Mouse (Mus musculus): ENCODE measurements around the gene Pak1.
"Not testable (repeated sequence)": the region's sequence is repeated elsewhere in the genome, so short reads cannot be mapped to it uniquely, and the experiment has no call there.

The Pak1 gene

DNA sequence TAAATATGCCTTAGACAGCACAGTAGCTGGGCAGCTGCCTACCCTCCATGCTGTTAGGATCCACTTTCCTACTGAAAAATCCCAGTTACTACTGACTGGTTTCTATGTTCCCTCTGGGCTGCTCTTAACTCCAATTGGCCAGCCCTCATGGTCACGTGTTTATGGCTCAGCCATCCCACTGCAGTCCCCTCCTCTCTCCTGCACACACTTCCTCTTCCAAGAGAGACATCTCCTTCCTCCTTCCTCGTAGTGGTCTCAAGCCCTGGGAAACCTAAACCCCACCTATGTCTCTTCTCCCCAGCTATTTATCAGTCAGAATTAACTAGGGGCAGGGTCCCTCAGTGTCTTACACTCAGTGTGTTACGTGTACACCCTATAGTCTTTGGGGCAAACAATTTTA, 61.2 kb downstream of the Pak1 start:
- not testable (repeated sequence) for DNase-seq (ENCODE audit: low spot score)

DNA sequence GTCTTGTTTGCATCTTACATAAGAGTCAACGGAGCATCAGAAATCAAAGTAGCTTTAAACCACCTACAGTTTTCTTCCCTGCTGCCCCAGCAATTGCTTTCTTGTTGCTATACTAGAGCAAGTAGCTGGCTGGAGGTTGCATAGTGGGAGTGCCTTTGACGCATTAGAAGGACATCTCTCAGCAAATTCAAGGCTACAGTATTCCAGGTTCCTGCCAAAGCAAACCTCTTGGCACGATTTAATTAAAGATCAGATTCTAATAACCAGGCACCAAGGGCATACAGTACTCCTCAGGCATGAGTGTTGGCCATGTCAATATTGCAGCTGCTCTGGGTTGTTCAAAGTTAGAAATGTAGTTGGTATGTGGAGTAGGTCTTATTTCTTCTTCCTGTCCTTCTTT, 62.0 kb downstream of the Pak1 start:
- DNase-seq (ENCODE audit: low spot score), result no peak

DNA sequence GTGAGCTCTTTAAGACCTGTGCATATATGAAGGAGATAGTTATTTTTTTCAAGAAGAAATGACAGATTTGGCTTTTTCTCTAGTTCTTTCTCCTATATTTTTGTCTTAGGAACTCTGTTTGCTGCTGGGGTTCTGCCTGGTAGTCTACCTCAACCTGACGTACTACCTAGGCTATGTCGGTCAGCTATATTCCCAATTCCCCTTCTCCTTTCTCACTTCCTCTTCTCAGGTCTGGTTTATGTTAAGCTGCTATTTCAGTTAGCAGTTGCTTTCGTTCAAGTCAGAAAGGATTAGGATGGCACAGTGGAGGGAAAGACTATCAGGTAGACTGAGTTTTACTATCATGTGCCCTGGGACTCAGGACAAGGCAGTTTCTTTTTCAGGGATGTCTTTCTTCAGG, 75.2 kb downstream of the Pak1 start:
- no peak for DNase-seq (ENCODE audit: low spot score)

DNA sequence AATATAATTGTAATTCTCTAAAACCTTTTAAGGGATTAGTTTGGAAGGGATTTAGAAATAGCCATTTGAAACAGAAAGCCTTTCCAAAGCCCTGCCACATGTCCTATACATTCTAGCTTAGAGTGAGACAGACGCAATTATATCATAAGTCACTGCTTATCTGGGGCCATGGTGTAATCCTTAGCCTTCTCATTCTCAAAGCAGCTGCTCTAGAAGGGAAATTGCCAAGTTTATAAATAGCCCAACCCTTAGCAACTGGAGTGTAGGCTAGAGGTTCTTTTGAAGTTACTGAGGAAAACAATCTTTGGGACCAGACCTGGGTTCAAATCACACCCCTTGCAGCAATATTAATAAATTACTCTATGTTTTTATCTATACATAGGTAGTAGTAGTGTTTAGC, 76.2 kb downstream of the Pak1 start:
- no peak for DNase-seq (ENCODE audit: low spot score)

DNA sequence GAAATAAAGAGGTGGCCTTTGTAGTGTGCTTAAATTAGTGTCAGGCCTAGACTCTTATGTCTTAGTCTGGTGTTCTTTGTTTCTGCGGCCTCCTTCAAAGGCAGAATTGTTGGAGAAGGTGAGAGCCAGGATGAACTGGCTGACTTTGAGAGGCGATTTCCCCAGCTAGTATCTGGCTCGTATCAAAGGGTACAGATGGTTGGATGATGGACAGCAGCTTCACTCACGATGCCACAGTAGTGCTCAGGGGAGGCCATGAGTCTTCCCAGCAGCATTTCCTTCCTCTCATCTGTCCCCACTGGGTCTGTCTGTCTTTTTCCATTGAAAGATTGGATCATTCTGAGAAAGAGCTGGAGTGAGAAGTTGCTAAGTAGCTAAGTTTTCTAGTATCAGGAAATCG, 79.5 kb downstream of the Pak1 start:
- no peak for DNase-seq (ENCODE audit: low spot score)

DNA sequence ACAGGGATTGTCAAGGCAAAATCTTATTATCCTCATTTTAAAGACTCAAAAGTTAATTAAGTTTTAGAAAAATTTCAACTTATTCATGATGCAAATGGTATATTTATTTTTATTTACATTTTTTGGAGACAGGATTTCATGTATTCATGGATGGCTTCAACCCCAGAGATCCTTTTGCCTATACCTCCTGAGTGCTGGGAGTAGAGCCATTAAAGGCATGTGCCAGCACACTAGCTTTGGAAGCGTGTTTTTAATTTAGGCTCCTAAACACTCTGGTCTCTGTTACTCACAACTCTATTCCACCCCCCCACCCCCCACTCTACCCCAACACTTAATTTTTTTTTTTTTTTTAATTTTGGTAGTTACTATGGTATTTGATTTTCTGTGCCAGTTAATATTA, 80.4 kb downstream of the Pak1 start:
- no peak for DNase-seq (ENCODE audit: low spot score)

DNA sequence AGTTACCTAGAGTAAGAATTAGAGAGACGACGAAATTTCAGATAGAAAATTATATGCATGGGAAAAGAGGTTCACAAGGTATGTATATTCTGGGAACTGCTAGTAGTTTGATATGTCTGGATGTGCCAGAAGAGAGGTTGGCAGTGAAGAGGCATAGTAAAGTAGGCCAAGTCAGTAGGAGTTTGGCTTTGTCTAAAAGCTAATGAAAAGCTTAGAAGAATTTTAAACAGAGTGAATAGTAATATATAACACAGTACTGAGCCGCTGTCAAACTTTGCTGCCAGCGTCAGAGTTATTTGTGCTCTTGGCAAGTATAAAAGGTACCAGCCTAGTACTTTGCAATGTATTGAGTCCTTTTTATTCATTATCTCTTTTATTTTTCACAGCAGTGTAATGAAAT, 84.1 kb downstream of the Pak1 start:
- DNase-seq (ENCODE audit: low spot score), result no peak

DNA sequence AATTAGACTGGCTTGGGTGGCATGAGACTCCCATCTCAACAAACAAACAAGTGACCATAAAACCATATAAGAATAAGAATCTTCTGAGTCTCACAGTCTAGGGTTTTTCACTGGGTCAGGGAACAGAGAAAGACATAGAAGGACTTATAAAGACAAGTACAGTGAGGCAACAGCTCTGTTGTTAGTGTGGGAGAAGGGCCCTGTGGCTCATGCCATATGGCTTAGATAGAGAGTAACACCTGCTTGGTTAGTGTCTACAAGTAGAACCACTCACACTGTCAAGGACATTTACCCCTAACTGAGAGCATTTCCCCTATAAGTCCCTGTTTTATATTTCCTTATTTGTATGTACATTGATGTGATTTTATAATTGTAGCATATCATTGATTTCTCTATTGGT, 85.0 kb downstream of the Pak1 start:
- DNase-seq (ENCODE audit: low spot score), result no peak

DNA sequence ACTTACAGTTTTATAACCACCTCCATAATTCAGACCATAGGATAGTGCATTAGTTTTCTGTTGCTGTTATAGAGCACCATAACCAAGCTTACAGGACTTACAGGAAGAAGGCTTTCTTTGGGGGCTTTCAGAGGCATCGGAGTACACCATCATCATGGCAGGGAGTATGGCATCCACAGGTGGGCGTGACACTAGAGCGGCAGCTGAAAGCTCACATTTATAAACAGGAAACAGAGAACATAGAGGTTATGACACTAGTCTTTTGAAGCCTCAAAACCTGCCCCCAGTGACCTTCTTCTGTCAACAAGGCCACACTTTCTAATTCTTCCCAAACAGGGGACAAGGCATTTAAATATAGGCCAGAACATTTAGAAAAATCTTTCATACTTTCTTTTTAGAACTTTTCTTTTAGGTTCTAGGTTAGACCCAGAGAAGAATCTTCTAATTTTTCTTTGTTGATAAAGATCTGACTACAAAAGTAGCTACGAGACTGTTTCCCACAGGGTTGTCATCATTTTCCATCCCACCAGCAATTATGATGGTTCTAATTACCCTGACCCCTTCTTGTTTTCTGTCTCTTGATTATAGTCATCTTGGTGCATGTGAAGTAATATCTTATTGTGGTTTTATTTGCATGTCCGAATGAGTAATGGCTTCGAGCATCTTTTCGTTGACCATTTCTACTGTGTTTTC, 89.7 kb downstream of the Pak1 start:
- DNase-seq (ENCODE audit: low spot score), result no peak

DNA sequence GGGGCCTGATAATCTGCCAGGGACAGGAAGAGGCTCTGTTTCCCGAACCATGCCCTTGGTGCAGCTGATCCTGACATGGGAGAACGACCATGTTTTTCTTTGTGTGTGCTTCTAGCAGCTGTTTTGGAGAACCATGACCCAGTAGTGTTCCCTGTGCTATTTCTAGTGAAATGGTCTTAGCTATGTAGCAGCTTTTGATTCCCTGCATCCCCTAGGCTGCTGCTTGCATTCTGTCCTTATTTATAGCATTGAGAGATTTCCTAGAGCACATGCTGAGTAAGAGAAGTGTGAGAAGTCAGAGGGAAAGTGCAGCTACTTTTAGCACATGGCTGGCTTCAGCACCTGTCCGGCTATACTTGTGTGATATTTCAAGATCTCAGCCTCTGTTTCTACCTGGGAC, 123.3 kb downstream of the Pak1 start:
- DNase-seq (ENCODE audit: low spot score), result no peak

DNA sequence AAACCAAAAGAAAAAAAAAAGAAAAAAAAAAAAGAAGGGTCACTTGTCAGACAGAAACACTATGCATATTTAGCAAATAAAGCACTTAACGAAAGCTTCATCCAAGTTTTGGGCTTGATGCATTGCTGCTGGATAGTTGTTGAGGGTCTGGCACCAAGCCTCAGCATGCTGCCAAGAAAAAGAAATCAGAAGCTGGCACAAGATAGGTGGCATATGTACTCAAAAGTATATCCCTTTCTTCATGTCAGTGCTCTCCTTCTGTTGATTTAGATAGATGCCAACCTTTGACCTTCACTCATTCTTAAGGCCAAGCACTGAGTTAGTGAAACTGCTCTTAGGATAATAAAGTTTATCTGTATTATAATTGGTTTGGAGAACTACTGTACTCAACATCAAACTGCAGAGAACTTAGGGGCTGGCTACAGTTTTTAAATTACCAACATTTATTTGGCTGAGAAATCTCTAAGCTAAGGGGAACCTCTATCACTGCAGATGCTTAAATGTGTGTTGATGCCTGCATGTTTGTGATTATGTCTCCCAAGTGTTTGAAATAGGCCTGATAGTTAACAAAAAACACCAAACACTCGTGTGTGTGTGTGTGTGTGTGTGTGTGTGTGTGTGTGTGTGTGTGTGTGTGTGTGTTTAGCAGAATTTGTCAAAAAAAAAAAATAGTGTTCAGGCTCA, 126.6 kb downstream of the Pak1 start:
- no peak for DNase-seq (ENCODE audit: low spot score)

DNA sequence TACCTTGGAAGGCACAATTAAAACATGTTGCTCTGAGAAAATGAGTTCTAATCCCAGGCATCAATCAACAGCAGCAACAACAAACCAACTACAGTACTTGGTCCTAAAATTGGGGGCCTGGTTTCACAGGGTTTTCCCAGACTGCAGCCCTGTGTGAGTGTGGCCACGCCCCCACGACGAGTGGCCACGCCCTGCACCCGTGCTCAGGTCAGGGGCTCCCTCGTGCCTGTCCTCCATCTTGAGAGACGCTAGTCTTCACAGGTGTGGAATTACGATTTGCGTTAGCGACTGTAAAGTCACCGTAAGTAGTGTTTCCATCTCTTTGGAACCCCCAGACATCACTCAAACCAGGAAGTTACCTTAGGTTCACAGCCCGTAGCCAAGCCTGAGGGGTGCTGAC, 131.4 kb downstream of the Pak1 start, which contains the start of gene Gdpd4:
Gdpd4 (plus strand) TSS at position 214 of the 400 bp plus-strand sequence.
- DNase-seq (ENCODE audit: low spot score), result no peak

DNA sequence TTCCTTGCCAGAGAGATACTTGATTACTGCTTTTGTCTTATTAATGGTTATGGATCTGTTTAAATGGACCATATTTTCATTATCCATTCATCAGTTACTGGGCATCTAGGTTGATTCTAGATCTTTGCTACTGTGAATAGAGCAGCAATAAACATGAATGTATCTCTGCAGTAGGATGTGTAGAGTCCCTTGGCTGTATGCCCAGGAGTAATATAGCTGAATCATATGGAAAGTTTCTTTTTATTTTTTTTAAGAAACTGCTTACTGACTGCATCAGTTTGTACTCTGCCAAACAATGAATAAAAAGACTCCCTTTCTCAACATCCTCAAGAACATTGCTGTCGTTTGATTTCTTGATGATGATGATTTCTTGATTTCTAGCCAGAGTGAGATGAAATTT, 137.5 kb downstream of the Pak1 start:
- DNase-seq (ENCODE audit: low spot score), result no peak

DNA sequence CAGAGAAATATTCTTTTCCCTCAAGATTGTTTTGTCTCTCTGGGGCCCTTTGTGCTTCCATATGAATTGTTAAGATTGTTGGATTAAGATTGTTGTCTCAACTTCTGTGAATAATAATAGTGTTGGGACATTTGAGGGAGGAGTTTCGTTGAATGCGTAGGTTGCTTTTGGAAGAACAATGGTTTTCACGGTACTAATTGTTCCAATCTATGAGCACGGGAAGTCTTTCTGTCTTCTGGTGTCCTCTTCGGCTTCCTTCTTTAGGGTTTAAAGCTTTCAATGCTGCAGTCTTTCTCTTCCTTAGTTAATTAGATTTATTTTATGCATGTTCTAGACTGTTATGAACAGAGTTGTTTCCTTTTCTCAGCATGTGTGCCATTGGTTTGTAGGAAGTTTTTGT, 138.6 kb downstream of the Pak1 start:
- no peak for DNase-seq (ENCODE audit: low spot score)

DNA sequence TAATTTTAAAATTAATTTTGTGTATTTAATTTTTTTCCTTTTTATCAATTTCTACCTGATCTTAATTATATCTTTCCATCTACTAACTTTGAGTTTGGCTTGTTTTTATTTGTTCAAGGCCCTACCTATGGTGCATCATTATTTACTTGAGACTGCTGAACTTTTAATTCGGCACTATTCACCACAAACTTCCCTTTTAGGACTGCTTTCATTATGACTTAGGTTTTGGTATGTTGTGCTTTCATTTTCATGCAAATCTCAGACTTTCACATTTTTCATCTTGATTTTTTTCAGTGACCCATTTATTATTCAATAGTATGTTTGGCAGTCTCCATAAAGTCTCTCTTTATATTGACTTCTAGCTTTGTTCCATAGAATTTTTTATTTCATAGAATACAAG, 156.1 kb downstream of the Pak1 start:
- no peak for DNase-seq (ENCODE audit: low spot score)

Data from urinary bladder, postnatal 25 days (tissue).